Mouse (Mus musculus) heart, embryonic 13.5 days (tissue): Measurements from ENCODE around the gene Mprip. TPM values are rescaled to one million over a fixed set of nuclear protein-coding genes. Genes with fewer than 3 reads are reported as not detected.

Source experiments
- ATAC-seq: fragments of 200-750 bp; cut with Nextera tagmentation; 2 replicates; pipeline ENCODE4 v1.8.0; 2017; ENCODE audit warnings: moderate TSS enrichment; ENCODE audit not compliant: insufficient number of reproducible peaks, low FRiP score, low TSS enrichment; ENCODE audit errors: extremely low read depth
- H3K27ac ChIP-seq: fragments of 300-500 bp; sonication (generic); replicated peaks from 2 replicates; pipeline ENCODE4 v1.5.1; 2015; ENCODE audit warnings: moderate library complexity, mild to moderate bottlenecking, inconsistent platforms
- H3K27me3 ChIP-seq: fragments of 300-500 bp; sonication (generic); replicated peaks from 2 replicates; pipeline ENCODE4 v1.6.1; 2015; ENCODE audit warnings: mild to moderate bottlenecking, inconsistent platforms
- H3K36me3 ChIP-seq: fragments of 300-500 bp; sonication (generic); 2 replicates; pipeline ENCODE4 v1.6.1; 2015; ENCODE audit warnings: mild to moderate bottlenecking, inconsistent platforms
- H3K4me1 ChIP-seq: fragments of 300-500 bp; sonication (generic); 2 replicates; pipeline ENCODE4 v1.6.1; 2015; ENCODE audit warnings: inconsistent platforms
- H3K4me2 ChIP-seq: fragments of 300-500 bp; sonication (generic); 2 replicates; pipeline ENCODE4 v1.6.1; 2015; ENCODE audit warnings: inconsistent platforms, mild to moderate bottlenecking, moderate library complexity
- H3K4me3 ChIP-seq: fragments of 300-500 bp; sonication (generic); 2 replicates; pipeline ENCODE4 v1.5.1; 2015; ENCODE audit warnings: moderate library complexity, mild to moderate bottlenecking, inconsistent platforms
- H3K9ac ChIP-seq: fragments of 300-500 bp; sonication (generic); 2 replicates; pipeline ENCODE4 v1.6.1; 2015; ENCODE audit warnings: inconsistent platforms, mild to moderate bottlenecking, moderate library complexity
- H3K9me3 ChIP-seq: fragments of 300-500 bp; sonication (generic); 2 replicates; pipeline ENCODE4 v1.6.1; 2016; ENCODE audit warnings: inconsistent platforms
- WGBS: fragments of 180-500 bp; shearing (Covaris S2); methylation state at CpG from one replicate; pipeline ENCODE4 v1.1.7; 2015; ENCODE audit warnings: mixed read lengths; 5-methylcytosine and 5-hydroxymethylcytosine counted together
- polyA plus RNA-seq: library from polyadenylated mRNA; unstranded; fragments of >200 nt; fragmentation: Nextera tagmentation; extraction: Ambion mirVana; gene quantifications from 2 replicates; pipeline ENCODE4 v1.2.1, GENCODE M21; 2015

Mprip gene
- polyA plus RNA-seq, 1 experiment from 2014 or later = 25.0 TPM

DNA sequence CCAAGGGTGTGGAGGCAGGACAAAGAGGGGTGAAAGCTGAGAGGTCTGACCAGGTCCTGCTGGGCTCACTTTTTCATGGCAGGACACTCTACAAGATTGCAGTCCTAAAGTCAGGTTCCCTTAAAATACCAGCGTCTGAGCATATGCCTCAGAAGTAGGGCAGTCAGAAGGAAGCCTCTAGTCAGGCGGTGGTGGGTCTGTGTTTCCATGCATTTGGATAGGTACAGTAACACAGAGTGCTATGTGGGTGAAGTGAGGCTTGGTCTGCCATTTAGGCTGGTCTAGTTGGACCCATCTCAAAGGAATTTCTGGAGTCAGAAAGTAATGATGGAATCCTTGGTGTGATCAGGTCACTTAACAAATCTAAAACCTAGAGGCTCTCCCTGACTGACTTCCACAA, 108.2 kb downstream of the Mprip start:
- Histone ChIP-seq H3K27me3 (no peaks in the 10 kb centered on the region), H3K27ac (peak overlapping the region; percentile 39), H3K4me3 (no peak overlapping the region), H3K9me3 (no peaks in the 10 kb centered on the region), H3K36me3 (peaks cover 100% of the 10 kb centered on the region), H3K4me1 (peaks cover 22% of the 10 kb centered on the region), H3K4me2 (no peak overlapping the region), H3K9ac (no peak overlapping the region)
- WGBS = 75% methylated on average over 2 of the region's 2 CpGs
- ATAC-seq = no peak

DNA sequence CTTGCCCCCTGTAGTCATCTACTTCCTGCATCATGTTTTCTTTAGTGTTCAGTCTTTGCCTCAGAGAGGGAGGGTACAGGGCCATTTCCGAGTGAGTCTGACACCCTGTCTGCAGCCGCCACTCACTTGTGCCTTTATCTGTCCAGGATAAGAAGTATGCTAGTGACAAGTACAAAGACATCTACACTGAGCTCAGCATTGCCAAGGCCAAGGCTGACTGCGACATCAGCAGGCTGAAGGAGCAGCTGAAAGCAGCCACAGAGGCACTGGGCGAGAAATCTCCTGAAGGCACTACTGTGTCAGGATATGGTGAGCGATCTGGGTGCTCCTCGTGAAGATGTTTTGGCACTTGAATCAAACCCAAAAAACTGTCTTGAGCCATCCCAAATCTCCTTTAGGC, 108.6 kb downstream of the Mprip start:
- Histone ChIP-seq H3K9ac (peak overlapping the region; percentile 47; the same call in 1 of the 2 replicates), H3K27ac (peak overlapping the region; percentile 39), H3K9me3 (no peaks in the 10 kb centered on the region), H3K4me2 (no peak overlapping the region), H3K27me3 (no peaks in the 10 kb centered on the region), H3K4me1 (peaks cover 22% of the 10 kb centered on the region), H3K36me3 (peaks cover 100% of the 10 kb centered on the region), H3K4me3 (no peak overlapping the region)
- WGBS = 42% methylated on average over 6 of the region's 6 CpGs
- ATAC-seq = no peak

DNA sequence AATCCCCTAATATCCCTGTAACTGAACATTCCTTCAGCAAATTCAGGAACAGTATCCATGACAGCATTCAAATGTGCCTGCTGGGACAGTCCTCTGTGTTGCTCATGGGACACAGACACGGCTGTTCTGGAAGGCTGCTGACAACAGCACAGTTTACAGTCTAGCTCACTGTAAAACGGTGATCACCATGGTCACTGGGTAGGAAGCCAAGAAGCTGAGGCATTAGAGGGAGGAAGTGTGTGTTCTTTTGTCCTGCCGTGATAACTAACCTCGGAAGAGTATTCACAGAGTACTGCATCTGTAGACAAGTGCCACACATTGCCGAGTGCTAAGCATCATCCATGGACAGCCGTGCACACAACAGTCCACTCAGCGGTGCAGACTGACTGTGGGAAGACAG, 109.6 kb downstream of the Mprip start:
- no peak overlapping the region for H3K4me3 ChIP-seq
- 78% methylated on average over 7 of the region's 7 CpGs for WGBS
- ATAC-seq = no peak
- no peak overlapping the region for H3K27ac ChIP-seq
- H3K36me3 ChIP-seq = peaks cover 100% of the 10 kb centered on the region
- H3K4me1 ChIP-seq = peaks cover 22% of the 10 kb centered on the region
- no peaks in the 10 kb centered on the region for H3K9me3 ChIP-seq
- H3K9ac ChIP-seq = no peak overlapping the region
- no peaks in the 10 kb centered on the region for H3K27me3 ChIP-seq
- no peak overlapping the region for H3K4me2 ChIP-seq

DNA sequence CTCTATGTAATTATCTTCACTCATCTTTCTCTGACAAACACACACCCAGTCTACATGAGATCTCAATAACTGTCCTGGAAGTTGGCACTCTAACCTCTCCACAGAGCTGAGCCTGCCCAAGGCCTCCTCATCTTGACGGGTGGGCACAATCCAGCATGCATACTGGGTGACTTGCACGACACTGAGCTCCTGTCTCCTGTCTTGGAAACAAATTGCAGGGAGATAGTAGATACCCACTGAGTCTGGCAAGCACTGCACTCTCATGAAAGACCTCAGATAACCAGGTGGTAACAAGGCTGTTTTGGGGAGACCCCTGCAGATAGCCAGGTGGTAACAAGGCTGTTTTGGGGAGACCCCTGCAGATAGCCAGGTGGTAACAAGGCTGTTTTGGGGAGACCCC, 111.2 kb downstream of the Mprip start:
- Histone ChIP-seq H3K27me3 (no peaks in the 10 kb centered on the region), H3K27ac (no peak overlapping the region), H3K9me3 (no peaks in the 10 kb centered on the region), H3K4me3 (no peak overlapping the region), H3K4me1 (peaks cover 22% of the 10 kb centered on the region), H3K9ac (no peak overlapping the region), H3K36me3 (peaks cover 100% of the 10 kb centered on the region), H3K4me2 (no peak overlapping the region)
- 84% methylated on average over 2 of the region's 2 CpGs for WGBS
- no peak for ATAC-seq

DNA sequence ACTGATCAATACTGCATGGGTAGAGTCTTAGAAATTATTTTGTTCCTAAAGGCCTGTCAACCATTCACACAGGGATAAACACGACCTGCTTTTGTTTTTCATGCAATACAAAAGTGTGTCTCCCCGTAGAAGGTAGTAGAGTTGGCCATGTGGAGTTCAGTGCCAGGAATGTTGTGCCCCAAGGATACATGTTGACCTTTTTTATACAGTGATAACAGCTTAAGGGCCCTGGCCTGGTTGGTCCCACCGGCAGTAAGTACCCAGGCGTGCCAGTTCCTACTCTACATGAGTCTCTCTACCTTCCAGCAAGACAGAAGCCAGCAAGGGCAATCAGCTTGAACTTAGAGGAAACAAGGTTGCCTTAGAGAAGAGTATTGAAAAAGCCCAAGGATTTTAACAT, 111.8 kb downstream of the Mprip start:
- H3K27me3 ChIP-seq = no peaks in the 10 kb centered on the region
- no peak overlapping the region for H3K4me3 ChIP-seq
- peaks cover 22% of the 10 kb centered on the region for H3K4me1 ChIP-seq
- WGBS = 81% methylated on average over 4 of the region's 4 CpGs
- peaks cover 100% of the 10 kb centered on the region for H3K36me3 ChIP-seq
- no peak for ATAC-seq
- H3K4me2 ChIP-seq = no peak overlapping the region
- no peak overlapping the region for H3K9ac ChIP-seq
- H3K9me3 ChIP-seq = no peaks in the 10 kb centered on the region
- no peak overlapping the region for H3K27ac ChIP-seq

DNA sequence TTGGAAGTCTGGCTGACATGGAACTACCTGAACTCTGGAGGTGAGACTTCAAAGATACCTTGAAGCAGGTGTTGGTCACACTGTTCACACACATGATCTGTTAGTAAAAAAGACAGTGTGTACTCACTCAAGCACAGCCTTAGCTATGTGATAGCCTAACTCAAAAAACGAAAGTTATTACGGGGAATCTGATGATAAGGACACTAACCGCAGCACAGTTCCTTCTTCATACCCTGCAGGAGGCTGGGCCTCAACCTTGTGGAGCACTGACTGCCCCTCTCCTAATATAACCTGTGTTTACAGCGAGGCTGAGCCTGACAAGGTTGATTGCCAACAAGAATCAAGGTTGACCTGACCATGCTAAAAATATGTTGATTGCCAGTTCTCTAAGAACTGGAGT, 113.4 kb downstream of the Mprip start:
- H3K9me3 ChIP-seq = no peaks in the 10 kb centered on the region
- WGBS = 81% methylated on average over 4 of the region's 4 CpGs
- H3K9ac ChIP-seq = no peak overlapping the region
- no peak for ATAC-seq
- H3K4me1 ChIP-seq = peaks cover 19% of the 10 kb centered on the region
- H3K4me2 ChIP-seq = no peak overlapping the region
- peaks cover 94% of the 10 kb centered on the region for H3K36me3 ChIP-seq
- no peak overlapping the region for H3K4me3 ChIP-seq
- no peak overlapping the region for H3K27ac ChIP-seq
- H3K27me3 ChIP-seq = no peaks in the 10 kb centered on the region

DNA sequence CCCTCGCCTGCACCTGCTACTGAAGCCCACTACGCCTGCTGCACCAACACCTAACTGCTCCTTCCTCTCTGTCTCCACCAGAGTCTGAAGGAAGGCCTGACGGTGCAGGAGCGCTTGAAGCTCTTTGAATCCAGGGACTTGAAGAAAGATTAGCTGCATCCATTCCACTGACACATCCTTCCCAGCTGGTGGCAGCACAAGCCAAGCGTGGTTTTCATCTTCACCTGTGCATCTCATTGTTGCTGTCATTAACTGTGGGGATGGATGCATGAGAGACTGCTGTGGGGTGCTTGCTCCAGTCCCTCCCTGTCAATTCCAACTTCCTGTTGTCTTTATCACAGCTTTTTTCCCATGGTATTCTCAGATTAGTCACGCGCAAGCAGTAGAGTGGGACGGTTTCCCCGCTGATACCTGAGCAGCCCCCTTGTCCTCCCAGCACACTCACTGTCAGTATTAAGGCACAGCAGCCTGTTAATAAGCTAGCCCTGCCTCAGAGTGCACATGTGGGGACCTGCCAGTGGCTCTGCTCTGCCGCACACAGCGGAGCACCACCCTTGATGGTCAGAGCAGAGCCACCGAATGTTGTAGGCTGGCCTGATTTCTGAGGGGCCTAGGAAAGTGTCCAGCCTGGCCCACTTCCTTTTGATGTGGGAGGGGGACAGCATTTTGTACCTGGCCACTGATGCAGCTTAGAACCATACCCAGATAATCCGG, 114.5 kb downstream of the Mprip start:
- no peaks in the 10 kb centered on the region for H3K27me3 ChIP-seq
- 84% methylated on average over 13 of the region's 13 CpGs for WGBS
- no peaks in the 10 kb centered on the region for H3K9me3 ChIP-seq
- H3K4me3 ChIP-seq = no peak overlapping the region
- no peak overlapping the region for H3K4me2 ChIP-seq
- no peak overlapping the region for H3K27ac ChIP-seq
- H3K36me3 ChIP-seq = peaks cover 83% of the 10 kb centered on the region
- peaks cover 19% of the 10 kb centered on the region for H3K4me1 ChIP-seq
- no peak overlapping the region for H3K9ac ChIP-seq
- ATAC-seq = no peak

DNA sequence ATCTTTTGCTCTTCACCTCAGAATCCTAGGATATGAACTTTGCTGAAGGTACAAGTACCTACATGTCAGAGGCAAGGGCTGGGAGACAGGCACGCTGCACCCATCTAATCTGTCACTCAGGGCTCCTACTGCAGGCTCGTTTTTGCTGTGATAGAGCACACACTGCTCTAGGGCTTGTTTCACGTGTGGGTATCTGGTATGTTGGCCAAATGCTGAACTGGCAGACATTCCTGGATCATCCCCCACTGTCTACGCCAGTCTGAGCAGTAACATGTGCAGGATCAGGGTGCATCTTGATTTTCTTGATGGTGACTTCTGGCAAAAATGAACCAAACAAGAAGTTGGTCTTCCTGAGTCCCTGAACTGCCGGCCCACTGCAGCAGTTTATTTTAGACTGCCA, 116.2 kb downstream of the Mprip start:
- H3K4me3 ChIP-seq = no peak overlapping the region
- no peaks in the 10 kb centered on the region for H3K9me3 ChIP-seq
- no peaks in the 10 kb centered on the region for H3K27me3 ChIP-seq
- peaks cover 18% of the 10 kb centered on the region for H3K4me1 ChIP-seq
- WGBS = 70% methylated on average over 5 of the region's 5 CpGs
- peaks cover 67% of the 10 kb centered on the region for H3K36me3 ChIP-seq
- no peak overlapping the region for H3K27ac ChIP-seq
- no peak overlapping the region for H3K9ac ChIP-seq
- no peak overlapping the region for H3K4me2 ChIP-seq
- ATAC-seq = no peak

DNA sequence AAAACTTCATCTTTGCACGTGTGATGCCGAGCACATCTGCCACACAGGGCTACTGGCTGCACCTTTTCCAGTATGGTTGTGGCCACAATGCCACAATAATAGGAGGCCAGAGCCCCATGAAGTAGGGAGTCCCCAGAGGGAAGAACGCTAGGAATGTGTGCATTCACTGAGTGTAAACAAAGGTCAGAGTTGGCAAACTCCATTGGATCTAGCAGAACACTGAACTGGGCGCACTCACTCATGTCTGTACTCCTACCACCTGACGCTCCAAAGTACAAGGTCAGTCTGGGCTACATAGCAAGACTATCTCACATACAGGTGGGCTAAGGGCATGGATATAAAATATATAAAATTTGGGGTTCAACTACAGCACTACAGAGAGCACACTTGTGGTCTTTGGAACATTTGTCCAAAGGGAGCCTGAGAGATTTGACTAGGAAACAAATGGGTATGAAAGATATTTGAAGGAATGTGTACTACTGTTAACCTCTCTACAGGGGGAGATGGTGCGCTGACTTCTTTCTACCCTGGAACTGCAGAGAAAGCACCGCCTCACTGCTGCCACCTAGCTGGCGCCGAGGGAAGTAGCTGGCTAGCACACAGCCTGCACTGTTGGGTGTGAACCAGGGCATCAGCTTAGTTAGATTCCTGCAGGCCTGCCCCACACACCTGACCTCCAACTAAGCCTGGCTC, 117.2 kb downstream of the Mprip start:
- peak; percentile 14; the same call in 1 of the 2 replicates for ATAC-seq
- H3K27me3 ChIP-seq = no peaks in the 10 kb centered on the region
- peaks cover 56% of the 10 kb centered on the region for H3K36me3 ChIP-seq

DNA sequence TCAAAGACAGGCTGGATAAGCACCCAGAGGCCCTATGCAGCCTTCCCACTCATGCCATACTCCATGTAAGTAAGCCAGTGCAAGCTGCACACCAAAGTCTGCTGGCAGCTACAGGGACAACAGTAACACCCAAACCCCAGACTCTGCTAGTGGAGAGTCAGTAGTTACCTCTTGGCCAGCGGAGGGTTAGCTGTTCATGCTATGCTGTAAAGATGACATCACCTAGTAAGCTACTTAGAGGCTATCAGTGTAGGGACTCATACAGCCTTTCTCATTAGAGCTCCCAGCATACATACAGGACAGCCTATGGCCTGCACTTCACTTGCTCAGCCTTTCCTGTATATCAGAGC, 117.7 kb downstream of the Mprip start:
- Histone ChIP-seq H3K36me3 (peaks cover 51% of the 10 kb centered on the region), H3K4me1 (peaks cover 26% of the 10 kb centered on the region), H3K9ac (no peak overlapping the region), H3K9me3 (no peaks in the 10 kb centered on the region), H3K27ac (no peak overlapping the region), H3K27me3 (no peaks in the 10 kb centered on the region), H3K4me3 (no peak overlapping the region), H3K4me2 (no peak overlapping the region)
- 48% methylated on average over 1 of the region's 1 CpGs for WGBS
- no peak for ATAC-seq

More for the DNA sequence above, 117.2 kb downstream of the Mprip start:
- Histone ChIP-seq H3K4me2 (no peak overlapping the region), H3K27ac (no peak overlapping the region), H3K4me3 (no peak overlapping the region), H3K4me1 (peaks cover 26% of the 10 kb centered on the region), H3K9me3 (no peaks in the 10 kb centered on the region), H3K9ac (no peak overlapping the region)
- WGBS = 54% methylated on average over 9 of the region's 9 CpGs

DNA sequence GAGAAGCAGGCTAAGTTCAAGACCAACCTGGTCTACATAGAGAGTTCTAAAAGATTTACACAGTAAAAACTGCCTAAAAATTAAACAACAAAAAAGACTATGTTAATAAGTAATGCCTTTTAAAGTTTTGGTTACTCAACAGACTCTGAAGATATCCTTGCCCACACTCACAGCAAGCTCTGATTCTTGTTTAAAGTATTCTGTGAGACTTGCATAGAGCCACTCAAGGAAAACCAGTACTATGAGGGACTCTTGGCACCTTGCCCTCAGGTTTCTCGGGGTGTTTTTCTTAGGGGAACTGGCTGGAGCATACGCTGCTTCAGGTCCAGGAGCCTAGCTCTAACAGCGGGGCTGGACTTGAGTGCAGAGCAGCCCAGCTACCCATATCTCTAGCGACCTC, 118.3 kb downstream of the Mprip start:
- Histone ChIP-seq H3K4me2 (no peak overlapping the region), H3K4me3 (no peak overlapping the region), H3K36me3 (peaks cover 45% of the 10 kb centered on the region), H3K9me3 (no peaks in the 10 kb centered on the region), H3K27me3 (no peaks in the 10 kb centered on the region), H3K27ac (no peak overlapping the region), H3K4me1 (peaks cover 26% of the 10 kb centered on the region), H3K9ac (no peak overlapping the region)
- 65% methylated on average over 4 of the region's 4 CpGs for WGBS
- no peak for ATAC-seq

DNA sequence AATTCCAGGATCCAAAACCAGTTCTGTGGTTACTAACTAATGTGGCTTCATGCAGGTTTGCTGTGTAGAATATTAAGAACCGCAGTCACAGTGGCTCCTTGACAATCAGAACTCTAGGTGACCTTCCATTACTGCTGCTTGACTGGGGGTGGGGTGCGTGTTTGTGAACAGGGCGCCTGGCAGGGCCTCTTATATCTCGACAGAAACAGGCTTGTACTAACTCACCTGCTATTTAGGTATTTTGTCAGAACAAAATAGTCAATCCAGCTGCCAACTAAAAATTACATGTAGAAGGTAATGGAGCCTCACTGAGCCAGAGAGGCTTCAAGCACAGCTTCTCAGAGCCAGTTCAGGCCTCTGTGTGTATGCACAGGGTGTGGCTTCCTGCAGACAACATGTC, 119.1 kb downstream of the Mprip start:
- Histone ChIP-seq H3K4me3 (no peak overlapping the region), H3K4me1 (peaks cover 26% of the 10 kb centered on the region), H3K9ac (0 out of 2 replicates have a peak overlapping the region, but pooled peaks have one; percentile 19), H3K27me3 (no peaks in the 10 kb centered on the region), H3K9me3 (no peaks in the 10 kb centered on the region), H3K36me3 (peaks cover 37% of the 10 kb centered on the region), H3K4me2 (no peak overlapping the region), H3K27ac (peak overlapping the region; percentile 28; the same call in 1 of the 2 replicates)
- ATAC-seq = no peak
- WGBS = 55% methylated on average over 4 of the region's 4 CpGs
